Mouse (Mus musculus): ENCODE data around the gene Snph. TPM values are rescaled to one million over a fixed set of nuclear protein-coding genes. Genes with fewer than 3 reads are reported as not detected.
A peak's percentile ranks its signal among the peaks of the same experiment; 100 is the strongest.

Snph gene
- total and polyA plus RNA-seq, 2 experiments from 2014 or later: 24.5 to 90.5 TPM

DNA sequence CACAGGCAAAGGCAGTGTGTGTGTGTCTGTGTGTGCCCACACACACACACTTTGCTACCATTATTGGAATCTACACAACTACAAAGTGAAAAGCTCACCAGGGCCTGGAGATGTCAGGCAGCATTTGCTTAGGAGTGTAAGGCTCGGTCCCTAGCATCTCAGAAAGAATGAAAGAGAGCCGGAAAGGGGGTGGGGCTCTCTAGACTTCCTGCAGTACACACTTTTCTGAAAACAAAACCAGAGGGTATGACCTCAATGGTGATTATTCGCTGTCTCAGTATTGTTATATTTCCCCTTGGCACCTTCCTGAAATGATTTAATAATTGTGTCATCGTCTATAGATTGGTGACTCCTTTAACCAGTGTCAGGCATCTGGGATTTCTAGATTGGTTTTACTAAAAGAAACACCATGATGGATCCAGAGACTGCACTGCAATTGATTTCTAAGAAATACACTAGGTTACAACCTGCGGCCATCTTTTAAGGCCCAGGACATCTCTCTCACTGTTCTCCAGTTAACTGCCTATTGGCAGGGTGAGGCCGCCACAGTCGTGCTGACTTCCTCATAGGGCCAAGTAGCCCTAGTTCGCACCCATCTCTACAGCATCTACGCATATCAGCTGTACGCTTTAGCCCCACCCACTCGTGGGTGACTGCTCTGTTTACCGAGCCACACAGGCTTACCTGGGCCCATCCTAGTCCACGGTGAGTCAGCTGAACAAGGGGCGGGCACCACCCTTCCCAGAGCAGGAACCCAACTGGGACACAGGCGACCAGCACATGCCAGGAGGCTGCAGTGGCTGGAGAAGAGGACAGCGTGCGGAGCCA lies 60.3 kb downstream of the Snph start, which contains the start of gene Sdcbp2:
Gene Sdcbp2 (plus strand): TSS at position 750 of the 828 bp plus-strand sequence.
- Histone ChIP-seq H3K27me3 (ENCODE audit: insufficient read depth, low read length) (no peaks in the 10 kb centered on the region), H3K9me3 (ENCODE audit: low read length) (no peaks in the 10 kb centered on the region), H3K9ac (replicated peaks; ENCODE audit: low read length) (no peak within 1 kb of the TSS), H3K36me3 (ENCODE audit: insufficient read depth, low read length) (no peaks in the 10 kb centered on the region), H3K4me1 (ENCODE audit: insufficient read depth, low read length) (peaks cover 7% of the 10 kb centered on the region; the same call in 1 of the 2 replicates), H3K4me3 (ENCODE audit: low read length) (no peak within 1 kb of the TSS), H3K27ac (no peak within 1 kb of the TSS), H3K4me2 (ENCODE audit: low read depth, low read length) (no peak within 1 kb of the TSS)
- 74% methylated on average over 17 of the region's 17 CpGs for WGBS
- no peak for DNase-seq (ENCODE audit: low spot score)
- no peak for ATAC-seq
- no peak for TF ChIP-seq CTCF (IDR thresholded peaks at IDR 0.05; ENCODE audit: low read depth)

DNA sequence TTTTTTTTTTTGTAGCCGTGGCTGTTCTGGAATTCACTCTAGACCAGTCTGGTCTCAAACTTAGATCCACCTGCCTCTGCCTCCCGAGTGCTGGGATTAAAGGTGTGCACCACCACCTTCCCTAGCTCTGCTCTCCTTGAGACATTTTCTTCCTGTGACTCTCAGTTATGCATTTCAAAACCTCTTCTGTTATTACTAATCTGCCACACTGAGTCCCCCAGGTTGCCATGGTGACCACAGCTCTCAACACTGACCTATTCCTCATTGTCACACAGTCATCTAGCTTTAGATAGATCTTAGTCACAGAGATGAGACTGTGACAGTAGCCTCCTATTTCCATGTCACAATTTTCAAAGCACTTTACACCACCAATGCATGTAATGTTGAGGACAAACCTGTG lies 62.9 kb downstream of the Snph start:
- Histone ChIP-seq H3K36me3 (ENCODE audit: insufficient read depth, low read length) (peaks cover 5% of the 10 kb centered on the region; the same call in 1 of the 2 replicates), H3K4me1 (ENCODE audit: insufficient read depth, low read length) (no peaks in the 10 kb centered on the region), H3K27me3 (ENCODE audit: insufficient read depth, low read length) (no peaks in the 10 kb centered on the region), H3K9me3 (ENCODE audit: low read length) (no peaks in the 10 kb centered on the region), H3K27ac (no peak overlapping the region), H3K4me2 (ENCODE audit: low read depth, low read length) (no peak overlapping the region), H3K4me3 (ENCODE audit: low read length) (no peak overlapping the region), H3K9ac (replicated peaks; ENCODE audit: low read length) (no peak overlapping the region)
- ATAC-seq: no peak
- no peak for DNase-seq (ENCODE audit: low spot score)
- TF ChIP-seq CTCF (IDR thresholded peaks at IDR 0.05; ENCODE audit: low read depth): no peak
- WGBS: 82% methylated on average over 2 of the region's 2 CpGs

DNA sequence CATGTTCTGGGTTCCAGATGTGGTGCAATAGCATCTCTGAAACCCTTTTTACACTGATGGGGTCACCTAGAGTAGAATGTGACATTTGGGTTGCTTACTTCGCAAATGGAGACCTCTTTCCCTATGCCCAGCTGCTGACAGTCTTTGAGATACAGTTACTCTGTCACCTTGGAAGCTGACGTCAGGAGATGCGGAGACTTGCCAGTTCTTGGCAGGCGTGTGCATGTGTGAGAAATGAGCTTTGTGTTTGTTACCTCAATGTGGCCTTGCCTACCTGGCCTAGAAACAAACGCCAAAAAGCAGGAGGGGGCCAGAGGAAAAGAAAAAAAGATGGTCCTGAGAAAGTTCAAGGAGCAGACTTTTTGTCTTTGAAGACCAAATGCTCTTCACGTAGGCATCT lies 65.5 kb downstream of the Snph start:
- 89% methylated on average over 6 of the region's 6 CpGs for WGBS
- Histone ChIP-seq H3K9ac (replicated peaks; ENCODE audit: low read length) (no peak overlapping the region), H3K36me3 (ENCODE audit: insufficient read depth, low read length) (peaks cover 15% of the 10 kb centered on the region), H3K4me3 (ENCODE audit: low read length) (no peak overlapping the region), H3K27me3 (ENCODE audit: insufficient read depth, low read length) (no peaks in the 10 kb centered on the region), H3K4me2 (ENCODE audit: low read depth, low read length) (no peak overlapping the region), H3K9me3 (ENCODE audit: low read length) (no peaks in the 10 kb centered on the region), H3K27ac (no peak overlapping the region), H3K4me1 (ENCODE audit: insufficient read depth, low read length) (no peaks in the 10 kb centered on the region)
- ATAC-seq: no peak
- no peak for DNase-seq (ENCODE audit: low spot score)
- TF ChIP-seq CTCF (IDR thresholded peaks at IDR 0.05; ENCODE audit: low read depth): no peak

DNA sequence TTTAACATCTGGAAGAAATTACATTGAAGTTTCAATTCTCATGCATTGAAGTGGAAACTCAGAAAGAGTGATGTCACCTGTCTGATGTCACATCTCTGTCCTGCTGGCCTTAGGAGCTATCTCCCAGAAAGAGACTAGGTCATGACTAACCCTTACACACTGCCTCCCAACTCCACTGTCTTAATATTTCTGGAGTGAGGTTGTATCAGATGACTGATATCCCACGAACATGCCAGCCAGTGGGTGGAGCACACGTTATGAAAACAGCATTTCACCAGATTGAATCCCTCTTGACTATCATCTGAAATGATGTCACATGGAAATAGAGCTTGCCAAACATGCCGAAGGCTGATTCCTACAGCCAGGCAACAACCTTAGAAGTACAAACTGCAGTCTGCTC lies 67.4 kb downstream of the Snph start:
- no peak overlapping the region for H3K9ac ChIP-seq (replicated peaks; ENCODE audit: low read length)
- H3K36me3 ChIP-seq (ENCODE audit: insufficient read depth, low read length): peaks cover 28% of the 10 kb centered on the region
- no peaks in the 10 kb centered on the region for H3K4me1 ChIP-seq (ENCODE audit: insufficient read depth, low read length)
- no peak for ATAC-seq
- H3K9me3 ChIP-seq (ENCODE audit: low read length): no peaks in the 10 kb centered on the region
- no peak for TF ChIP-seq CTCF (IDR thresholded peaks at IDR 0.05; ENCODE audit: low read depth)
- no peak for DNase-seq (ENCODE audit: low spot score)
- 70% methylated on average over 3 of the region's 3 CpGs for WGBS
- no peak overlapping the region for H3K27ac ChIP-seq
- no peak overlapping the region for H3K4me3 ChIP-seq (ENCODE audit: low read length)
- H3K4me2 ChIP-seq (ENCODE audit: low read depth, low read length): no peak overlapping the region
- no peaks in the 10 kb centered on the region for H3K27me3 ChIP-seq (ENCODE audit: insufficient read depth, low read length)

DNA sequence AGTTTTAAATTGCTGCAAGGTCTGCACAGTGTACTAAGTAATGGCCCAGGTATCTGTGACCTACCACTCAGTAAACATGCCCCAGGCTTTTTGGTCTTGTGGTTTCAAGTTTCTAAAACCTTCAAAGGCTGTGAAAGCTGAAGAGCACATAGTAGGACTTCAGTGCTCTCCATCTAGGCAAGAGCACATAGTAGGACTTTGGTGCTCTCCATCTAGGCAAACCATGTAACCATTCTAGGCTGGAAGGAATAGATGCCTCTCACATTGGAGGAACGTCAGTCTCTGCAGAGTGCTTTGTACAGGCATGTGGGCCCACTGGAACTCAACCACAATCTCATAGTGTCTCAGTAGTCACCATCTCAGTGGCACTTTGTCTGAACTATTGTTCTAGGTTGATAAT lies 68.4 kb downstream of the Snph start:
- DNase-seq (ENCODE audit: low spot score) (no peak), ATAC-seq (no peak)
- no peak overlapping the region for H3K27ac ChIP-seq
- H3K36me3 ChIP-seq (ENCODE audit: insufficient read depth, low read length): peaks cover 38% of the 10 kb centered on the region
- H3K27me3 ChIP-seq (ENCODE audit: insufficient read depth, low read length): no peaks in the 10 kb centered on the region
- H3K4me1 ChIP-seq (ENCODE audit: insufficient read depth, low read length): no peaks in the 10 kb centered on the region
- H3K9me3 ChIP-seq (ENCODE audit: low read length): no peaks in the 10 kb centered on the region
- no peak overlapping the region for H3K4me3 ChIP-seq (ENCODE audit: low read length)
- H3K4me2 ChIP-seq (ENCODE audit: low read depth, low read length): no peak overlapping the region
- 84% methylated on average over 1 of the region's 1 CpGs for WGBS
- no peak overlapping the region for H3K9ac ChIP-seq (replicated peaks; ENCODE audit: low read length)
- no peak for TF ChIP-seq CTCF (IDR thresholded peaks at IDR 0.05; ENCODE audit: low read depth)

DNA sequence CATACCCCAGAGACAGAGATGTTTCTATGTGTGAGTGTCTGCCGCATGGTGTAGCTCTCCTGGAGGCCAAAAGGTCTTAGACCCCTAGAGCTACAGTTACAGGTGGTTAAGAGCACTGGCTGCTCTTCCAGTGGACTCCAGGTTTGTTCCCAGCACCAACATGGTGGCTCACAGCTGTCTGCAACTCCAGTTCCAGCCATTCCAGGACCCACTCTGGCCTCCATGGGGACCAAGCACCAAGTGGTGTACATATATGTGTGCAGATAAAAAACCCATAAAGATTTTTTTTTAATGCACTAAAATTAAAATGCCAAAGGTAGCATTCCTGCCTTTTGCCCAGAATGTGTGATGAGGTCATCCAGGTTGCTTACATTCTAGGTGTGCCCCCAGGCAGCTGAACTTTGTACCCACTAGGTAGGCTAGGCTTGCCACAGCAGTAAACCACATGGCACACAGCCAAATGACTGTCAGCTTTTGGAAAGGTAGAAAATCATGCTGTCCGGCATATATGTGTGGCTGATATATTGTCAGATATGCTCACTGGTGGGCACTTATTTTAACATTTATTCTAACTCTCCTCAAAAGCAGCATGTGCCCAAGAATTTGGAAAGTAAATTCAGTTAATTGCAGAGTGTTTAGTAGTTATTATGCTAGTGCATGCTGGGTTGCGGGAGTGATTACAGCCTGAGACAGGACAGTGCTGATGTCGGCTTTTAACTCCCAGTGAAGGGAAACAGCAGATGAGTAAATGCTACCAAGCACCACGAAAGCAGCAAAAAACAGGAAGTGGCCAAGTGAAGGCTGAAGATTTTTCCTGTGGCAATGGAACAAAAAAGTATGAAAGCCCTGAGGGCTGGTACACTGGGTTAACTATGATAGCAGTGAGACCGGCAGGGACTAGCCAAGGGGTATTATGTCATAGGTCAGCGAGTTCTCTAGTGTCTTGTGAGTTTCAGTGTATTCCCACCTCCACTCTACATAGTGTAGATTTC lies 69.2 kb downstream of the Snph start:
- no peaks in the 10 kb centered on the region for H3K27me3 ChIP-seq (ENCODE audit: insufficient read depth, low read length)
- DNase-seq (ENCODE audit: low spot score) (no peak), ATAC-seq (peak; percentile 52)
- no peaks in the 10 kb centered on the region for H3K9me3 ChIP-seq (ENCODE audit: low read length)
- peaks cover 44% of the 10 kb centered on the region for H3K36me3 ChIP-seq (ENCODE audit: insufficient read depth, low read length)
- TF ChIP-seq CTCF (IDR thresholded peaks at IDR 0.05; ENCODE audit: low read depth): no peak
- no peak overlapping the region for H3K4me2 ChIP-seq (ENCODE audit: low read depth, low read length)
- 83% methylated on average over 7 of the region's 7 CpGs for WGBS
- H3K4me1 ChIP-seq (ENCODE audit: insufficient read depth, low read length): no peaks in the 10 kb centered on the region
- H3K4me3 ChIP-seq (ENCODE audit: low read length): no peak overlapping the region
- no peak overlapping the region for H3K9ac ChIP-seq (replicated peaks; ENCODE audit: low read length)
- H3K27ac ChIP-seq: no peak overlapping the region

All from hindbrain, postnatal 0 days (tissue).